Mouse (Mus musculus) lung, embryonic 15.5 days (tissue): ENCODE data around the gene Ccdc3. TPM values are rescaled to one million over a fixed set of nuclear protein-coding genes. Genes with fewer than 3 reads are reported as not detected.

Source experiments
- polyA plus RNA-seq: library from polyadenylated mRNA; unstranded; fragments of >200 nt; fragmentation: Nextera tagmentation; extraction: Ambion mirVana; gene quantifications from 2 replicates; pipeline ENCODE4 v1.2.1, GENCODE M21; 2015

Ccdc3 gene
- polyA plus RNA-seq, 1 experiment from 2014 or later: 2.2 TPM

Other genes starting within 250 kb of the Ccdc3 start
- 69.7 and 75.5 TPM in 2 replicates for gene Phyh, start 218.8 kb upstream of the Ccdc3 start, polyA plus RNA-seq
- gene Ucma, start 161.7 kb upstream of the Ccdc3 start, polyA plus RNA-seq: 0.30 TPM in 1 of 2 replicates, not detected in the other
- 37.0 and 37.8 TPM in 2 replicates for gene Mcm10, start 125.0 kb upstream of the Ccdc3 start, polyA plus RNA-seq
- gene Optn, start 73.7 kb upstream of the Ccdc3 start, polyA plus RNA-seq: 9.6 and 10.5 TPM in 2 replicates